Mouse (Mus musculus) liver, postnatal 0 days (tissue): ENCODE data around the gene Cbx7.

Experiments
- CTCF ChIP-seq: sonication (generic); IDR thresholded peaks from 2 replicates; pipeline ENCODE4 v1.5.1; 2016; ENCODE audit warnings: antibody characterized with exemption, low read depth
- EP300 ChIP-seq: IDR thresholded peaks from 2 replicates; pipeline ENCODE4 v1.6.1; 2016; ENCODE audit warnings: antibody characterized with exemption, low read depth, mild to moderate bottlenecking

DNA sequence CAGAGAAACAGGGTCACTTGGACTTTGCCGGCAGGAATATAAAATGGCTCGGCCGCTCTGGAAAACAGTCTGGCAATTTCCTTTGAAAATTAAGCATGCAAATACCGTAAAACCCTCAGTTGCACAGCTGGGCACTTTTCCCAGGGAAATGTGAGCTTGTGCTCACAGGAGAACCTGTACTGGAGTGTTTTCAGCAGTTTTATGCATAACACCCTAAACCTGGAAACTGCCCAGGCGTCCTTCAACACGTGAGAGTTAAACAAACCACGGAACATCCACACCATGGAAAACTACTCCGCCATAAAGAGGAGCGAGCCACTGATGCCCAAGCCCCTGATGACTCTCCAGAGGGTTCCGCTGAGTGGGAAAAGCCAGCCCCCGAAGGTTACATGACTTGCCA lies 9.8 kb upstream of the Cbx7 start:
- no peak for TF ChIP-seq CTCF
- no peak for TF ChIP-seq EP300
